Mouse (Mus musculus): Measurements from ENCODE around the gene Aldh3b1. TPM values are rescaled to one million over a fixed set of nuclear protein-coding genes. Genes with fewer than 3 reads are reported as not detected.

Gene Aldh3b1
- total RNA-seq, 2 experiments from 2014 or later, result 1.5 to 1.6 TPM

- no peak for DNase-seq
- intact Hi-C loops (cut with DNase I), result loop anchor here (1.0 kb wide), 2 partner anchors 34 to 69 kb away; no protein-coding TSS in a partner anchor
Measured at GRCm38 (mm10) chr19:3945872-3946564, 16.4 kb upstream of the Aldh3b1 start.

- intact Hi-C loops (cut with DNase I), result no loop called here
Measured at GRCm38 (mm10) chr19:3942986-3943735, 13.6 kb upstream of the Aldh3b1 start.

GRCm38 (mm10) chr19:3942315-3942714 is 12.7 kb upstream of the Aldh3b1 start:
- no peak for DNase-seq
- intact Hi-C loops (cut with DNase I), result no loop called here

More at GRCm38 (mm10) chr19:3942986-3943735, 13.6 kb upstream of the Aldh3b1 start:
- DNase-seq, result no peak

- intact Hi-C loops (cut with DNase I), result loop anchor here (2.0 kb wide), 1 partner anchor 29 kb away; the partner anchor contains the start of gene Tcirg1
- DNase-seq, result peak; percentile 71 to 75
Measured at GRCm38 (mm10) chr19:3935896-3936850, 6.6 kb upstream of the Aldh3b1 start.

GRCm38 (mm10) chr19:3935032-3935895 is 5.7 kb upstream of the Aldh3b1 start, which contains the start of gene Unc93b1:
Unc93b1 (plus strand) TSS chr19:3935186.
- DNase-seq, result peak; percentile 70 to 72
- intact Hi-C loops (cut with DNase I), result loop anchor here (2.0 kb wide), 1 partner anchor 28 kb away; the partner anchor contains the start of gene Tcirg1

GRCm38 (mm10) chr19:3931716-3932115 is 2.1 kb upstream of the Aldh3b1 start:
- intact Hi-C loops (cut with DNase I), result no loop called here
- DNase-seq, result no peak

GRCm38 (mm10) chr19:3930262-3931057 is 852 bp upstream of the Aldh3b1 start:
- intact Hi-C loops (cut with DNase I), result no loop called here
- DNase-seq, result no peak

- no peak for DNase-seq
- intact Hi-C loops (cut with DNase I), result no loop called here
Measured at GRCm38 (mm10) chr19:3928779-3929178, 829 bp downstream of the Aldh3b1 start.

- intact Hi-C loops (cut with DNase I), result no loop called here
- DNase-seq, result no peak
Measured at GRCm38 (mm10) chr19:3927989-3928388, 1.6 kb downstream of the Aldh3b1 start.

- intact Hi-C loops (cut with DNase I), result no loop called here
- no peak for DNase-seq
Measured at GRCm38 (mm10) chr19:3926685-3927084, 2.9 kb downstream of the Aldh3b1 start.

GRCm38 (mm10) chr19:3926279-3926678 is 3.3 kb downstream of the Aldh3b1 start:
- intact Hi-C loops (cut with DNase I), result no loop called here
- no peak for DNase-seq

- intact Hi-C loops (cut with DNase I), result no loop called here
- no peak for DNase-seq
Measured at GRCm38 (mm10) chr19:3925859-3926258, 3.7 kb downstream of the Aldh3b1 start.

GRCm38 (mm10) chr19:3924868-3925267 is 4.7 kb downstream of the Aldh3b1 start:
- intact Hi-C loops (cut with DNase I), result no loop called here
- DNase-seq, result no peak

GRCm38 (mm10) chr19:3924190-3924589 is 5.4 kb downstream of the Aldh3b1 start:
- DNase-seq, result no peak
- intact Hi-C loops (cut with DNase I), result no loop called here

GRCm38 (mm10) chr19:3923586-3923985 is 6.0 kb downstream of the Aldh3b1 start:
- intact Hi-C loops (cut with DNase I), result no loop called here

GRCm38 (mm10) chr19:3922661-3923371 is 6.8 kb downstream of the Aldh3b1 start:
- DNase-seq, result no peak

More at GRCm38 (mm10) chr19:3923586-3923985, 6.0 kb downstream of the Aldh3b1 start:
- DNase-seq, result peak; percentile 47 to 69

GRCm38 (mm10) chr19:3919928-3920327 is 9.7 kb downstream of the Aldh3b1 start:
- intact Hi-C loops (cut with DNase I), result no loop called here
- DNase-seq, result no peak

More at GRCm38 (mm10) chr19:3922661-3923371, 6.8 kb downstream of the Aldh3b1 start:
- intact Hi-C loops (cut with DNase I), result no loop called here

GRCm38 (mm10) chr19:3916727-3917126 is 12.9 kb downstream of the Aldh3b1 start:
- intact Hi-C loops (cut with DNase I), result no loop called here
- no peak for DNase-seq

Data from heart, postnatal 36 days (tissue).